Mouse (Mus musculus) E14TG2a.4 (cell line): ENCODE results near the gene Wbp11.

Experiments used
- CTCF ChIP-seq: conservative IDR thresholded peaks from 2 replicates; pipeline ENCODE4 v1.5.1; 2014; ENCODE audit warnings: low read length
- NANOG ChIP-seq: IDR thresholded peaks from 2 replicates; pipeline ENCODE4 v1.6.1; 2014; ENCODE audit warnings: borderline replicate concordance, low read length, mixed read lengths

GRCm38 (mm10) chr6:136827116-136827515 is 917 bp downstream of the Wbp11 start:
- no peak for TF ChIP-seq CTCF
- no peak for TF ChIP-seq NANOG
